ENCODE assay signal across 8 mouse cellular contexts in the genomic region with DNA sequence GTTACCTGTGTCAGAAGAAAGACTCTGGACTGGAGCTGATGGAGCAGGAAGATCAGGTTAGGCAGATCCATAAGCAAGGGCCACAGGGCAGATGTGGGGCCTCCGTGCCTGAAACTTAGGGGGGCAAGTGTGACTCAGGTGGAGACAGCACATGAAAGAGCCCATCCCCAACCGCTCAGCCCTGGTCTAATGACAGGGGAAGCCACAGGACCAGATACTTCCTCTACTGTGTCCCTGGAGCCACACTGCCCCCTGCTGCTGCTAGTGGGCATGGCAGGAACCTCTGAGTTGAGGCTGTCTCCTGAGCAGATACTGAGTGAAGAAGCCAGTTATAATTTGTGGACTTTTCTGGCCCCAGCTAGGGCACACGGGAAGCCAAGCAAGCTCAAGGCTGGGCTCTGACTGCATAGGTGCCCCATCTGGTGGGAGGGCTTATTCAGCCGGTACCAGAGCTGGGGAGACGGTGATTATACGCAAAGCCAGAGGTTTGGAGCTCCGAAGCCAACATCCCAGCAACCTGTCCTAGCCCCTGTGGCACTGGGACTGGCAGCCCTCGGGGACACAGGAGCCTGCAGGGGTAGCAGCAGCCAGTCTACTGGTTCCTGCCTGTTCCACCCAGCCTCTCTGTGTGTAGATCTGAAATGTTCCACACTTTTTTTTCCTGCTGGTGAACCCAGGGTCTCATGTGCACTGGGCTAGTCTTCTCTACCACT. TPM values are rescaled to one million over a fixed set of nuclear protein-coding genes. Genes with fewer than 3 reads are reported as not detected.
DNase-seq lines count a peak whose midpoint lies in the region; ATAC-seq and TF ChIP-seq lines count a peak whose summit lies in the region.

No protein-coding gene starts in this region.

- peak; percentile 97 for TF ChIP-seq CTCF in G1E (IDR thresholded peaks at IDR 0.05; ENCODE audit: low read depth, low read length)

- peak; percentile 90 for DNase-seq in G1E (ENCODE audit: low spot score)
- peak; percentile 94 to 97 for DNase-seq in cerebellum, adult 18-20 months
- DNase-seq in forelimb bud, embryonic 11.5 days (ENCODE audit: low read depth, low spot score) = peak; percentile 78
- DNase-seq in layer of hippocampus, postnatal 10 days (ENCODE audit: low spot score in 2 of 2) = peak; percentile 98 to 99
- DNase-seq in lung, postnatal 10 days = peak; percentile 93
- peak; percentile 44 for DNase-seq in retina, adult 2 months (ENCODE audit: low read depth, low spot score)
- peak; percentile 97 for DNase-seq in thymus, postnatal 25 days

- H3K4me1 ChIP-seq in G1E (ENCODE audit: insufficient read depth, low read depth, low read length) = peaks cover 25% of the 10 kb centered on the region
- H3K4me1 ChIP-seq in hindbrain, embryonic 12.5 days = peaks cover 15% of the 10 kb centered on the region

- no peak overlapping the region for H3K27ac ChIP-seq in hindbrain, embryonic 12.5 days

- peak; percentile 77 for ATAC-seq in G1E (ENCODE audit: extremely low read depth, insufficient number of reproducible peaks, low FRiP score, poor library complexity, severe bottlenecking)
- peak; percentile 63 for ATAC-seq in hindbrain, embryonic 12.5 days (ENCODE audit: low FRiP score)

- 42% methylated on average over 8 of the region's 8 CpGs for WGBS in hindbrain, embryonic 12.5 days

- H3K36me3 ChIP-seq in G1E (replicated peaks) = no peaks in the 10 kb centered on the region
- no peaks in the 10 kb centered on the region for H3K36me3 ChIP-seq in hindbrain, embryonic 12.5 days

- peaks cover 91% of the 10 kb centered on the region for H3K27me3 ChIP-seq in G1E (ENCODE audit: insufficient read depth, low read length)
- H3K27me3 ChIP-seq in hindbrain, embryonic 12.5 days = peaks cover 9% of the 10 kb centered on the region; the same call in 1 of the 2 replicates

- H3K4me2 ChIP-seq in hindbrain, embryonic 12.5 days (replicated peaks) = no peak overlapping the region

- H3K9me3 ChIP-seq in G1E (replicated peaks) = no peaks in the 10 kb centered on the region
- no peaks in the 10 kb centered on the region for H3K9me3 ChIP-seq in hindbrain, embryonic 12.5 days (replicated peaks)

- H3K4me3 ChIP-seq in G1E (ENCODE audit: low read depth, low read length) = no peak overlapping the region
- H3K4me3 ChIP-seq in hindbrain, embryonic 12.5 days = no peak overlapping the region

- no peak overlapping the region for H3K9ac ChIP-seq in hindbrain, embryonic 12.5 days

RNA-seq across cellular contexts. Expression of a gene that starts 17.3 kb away (rescaled TPM):
- total RNA-seq in G1E (2014; fragmentation: Nextera tagmentation) = not detected in 2 replicates
- not detected in 2 replicates for total RNA-seq in G1E (2017)
- not detected in 2 replicates for polyA plus RNA-seq in G1E (2012)
- polyA plus RNA-seq in hindbrain, embryonic 12.5 days (2016; fragmentation: Nextera tagmentation; extraction: Ambion mirVana) = 1.9 and 6.1 TPM in 2 replicates
- 1 to 10 TPM; 1.5 TPM for total RNA-seq in layer of hippocampus, postnatal 10 days (2021)

RNA-seq across cellular contexts. Expression of a gene that starts 55.2 kb away (rescaled TPM):
- total RNA-seq in G1E (2014; fragmentation: Nextera tagmentation) (not detected in 2 replicates), G1E (2017) (0.41 and 0.49 TPM in 2 replicates)
- polyA plus RNA-seq in G1E (2012) = 0.63 and 0.74 TPM in 2 replicates
- 15.1 and 17.6 TPM in 2 replicates for polyA plus RNA-seq in hindbrain, embryonic 12.5 days (2016; fragmentation: Nextera tagmentation; extraction: Ambion mirVana)
- 10 to 100 TPM; 15.7 to 16.3 TPM for total RNA-seq in layer of hippocampus, postnatal 10 days (2021)

Comparison
In these comparisons a context has a peak if more than half of its experiments do, and no peak if none do; other contexts are left out.
1. DNase-seq: peak in every context shown above with its lines; median percentile 98 in layer of hippocampus, postnatal 10 days; 97 in thymus, postnatal 25 days; 96 in cerebellum, adult 18-20 months; 93 in lung, postnatal 10 days; 90 in G1E; 78 in forelimb bud, embryonic 11.5 days; 44 in retina, adult 2 months.
2. RNA of a gene that starts 55.2 kb away (total RNA-seq): 15.7 to 16.3 TPM in layer of hippocampus, postnatal 10 days; 0.41 to 0.49 TPM in G1E; every median in the first group is over 10 times any median in the second.